In the genomic region with DNA sequence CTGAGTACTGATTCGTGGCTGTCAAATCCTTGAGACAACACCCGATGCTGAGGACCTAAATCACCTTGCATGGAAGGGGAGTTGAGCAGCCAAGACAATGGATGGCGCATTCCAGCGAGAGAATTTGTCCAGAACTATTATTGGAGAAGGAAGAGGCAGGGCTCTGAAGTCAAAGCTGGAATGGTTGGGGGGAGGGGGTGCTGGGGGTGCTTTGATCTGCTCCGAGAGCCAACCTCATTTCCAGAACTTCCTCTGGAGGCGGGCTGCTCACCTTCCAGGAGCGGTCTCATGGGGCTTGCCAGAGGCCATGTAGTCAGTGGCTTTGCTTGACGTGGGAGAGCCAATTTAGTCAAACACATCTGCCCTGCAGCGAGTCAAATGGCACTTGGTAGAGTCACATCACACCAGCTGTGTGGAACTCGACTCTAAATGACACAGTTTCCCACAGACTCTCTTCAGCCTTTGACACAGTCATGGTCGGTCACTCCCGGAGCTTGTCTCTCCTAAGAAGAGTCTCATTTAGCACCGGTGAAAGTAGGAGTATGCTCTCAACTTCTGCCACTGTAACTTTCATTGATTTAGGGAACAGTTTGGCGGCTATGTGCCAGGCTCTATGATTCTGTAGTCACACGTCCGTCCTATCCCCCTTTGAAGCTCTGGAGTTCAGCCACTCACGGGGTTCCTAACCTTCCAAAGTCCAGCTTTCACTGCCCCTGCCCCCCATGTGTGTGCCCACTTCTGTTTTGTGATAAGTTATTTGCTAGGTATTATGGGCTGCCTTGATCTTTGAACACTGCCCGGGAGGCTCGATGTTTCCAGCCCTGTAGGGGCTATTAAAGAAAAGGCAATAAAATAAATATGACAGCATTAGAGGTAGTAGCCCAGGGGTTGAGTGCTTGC, we compare ENCODE assay signal across 9 mouse cellular contexts. TPM values are rescaled to one million over a fixed set of nuclear protein-coding genes. Genes with fewer than 3 reads are reported as not detected.
DNase-seq lines count a peak whose midpoint lies in the region; ATAC-seq and TF ChIP-seq lines count a peak whose summit lies in the region.
"Had no signal": no experiment of that assay in that cellular context is flagged by ENCODE, and none has a peak within 500 bp of the region (broad histone marks: within the 10 kb centered on the region; RNA-seq: fewer than 3 reads in every experiment).

No protein-coding gene starts in this region.

- no peaks in the 10 kb centered on the region for H3K36me3 ChIP-seq in liver, embryonic 13.5 days
- H3K36me3 ChIP-seq: lung, embryonic 15.5 days had no signal

- no peak overlapping the region for H3K9ac ChIP-seq in liver, embryonic 13.5 days
- H3K9ac ChIP-seq: lung, embryonic 15.5 days had no signal

- TF ChIP-seq POLR2A in brain, embryonic 14.5 days (IDR thresholded peaks at IDR 0.05; ENCODE audit: borderline replicate concordance, extremely low read depth, insufficient read depth, insufficient read length, poor library complexity, severe bottlenecking) = no peak

- H3K4me1 ChIP-seq in liver, embryonic 13.5 days (replicated peaks) = no peaks in the 10 kb centered on the region
- H3K4me1 ChIP-seq: lung, embryonic 15.5 days had no signal

- peak overlapping the region; percentile 60 for H3K27ac ChIP-seq in liver, embryonic 13.5 days
- H3K27ac ChIP-seq: lung, embryonic 15.5 days had no signal

- ATAC-seq in liver, embryonic 13.5 days (ENCODE audit: low read depth) = peak; percentile 23; the same call in 1 of the 2 replicates

- peak; percentile 17 to 35 for DNase-seq in gastrocnemius, postnatal 36 days
- DNase-seq in gastrocnemius, postnatal 4 days (ENCODE audit: low spot score in 2 of 2) = no peak
- DNase-seq in brain, embryonic 14.5 days (ENCODE audit: low read depth) = peak; percentile 4
- DNase-seq in kidney, adult 8-10 months = peak; percentile 19 to 43
- DNase-seq in liver, embryonic 13.5 days = no peak
- no peak for DNase-seq in thymus, postnatal 14 days
- DNase-seq in testis, postnatal 14 days (ENCODE audit: low spot score) = no peak
- no peak for DNase-seq in left cerebral cortex, postnatal 4 days

- no peaks in the 10 kb centered on the region for H3K9me3 ChIP-seq in liver, embryonic 13.5 days (replicated peaks)
- H3K9me3 ChIP-seq: lung, embryonic 15.5 days had no signal

- no peak overlapping the region for H3K4me3 ChIP-seq in liver, embryonic 13.5 days (replicated peaks)
- H3K4me3 ChIP-seq: lung, embryonic 15.5 days had no signal

- intact Hi-C loops in gastrocnemius, postnatal 36 days (cut with DNase I) = no loop called here
- intact Hi-C loops in left cerebral cortex, postnatal 4 days (cut with DNase I) = no loop called here

- no peak overlapping the region for H3K4me2 ChIP-seq in liver, embryonic 13.5 days
- H3K4me2 ChIP-seq: lung, embryonic 15.5 days had no signal

- WGBS in liver, embryonic 13.5 days (ENCODE audit: insufficient replicate concordance) = 54% methylated on average over 19 of the region's 19 CpGs

- no peak for TF ChIP-seq CTCF in brain, embryonic 14.5 days (IDR thresholded peaks at IDR 0.05; ENCODE audit: borderline replicate concordance, extremely low read depth, insufficient read depth, insufficient read length)

- H3K27me3 ChIP-seq in liver, embryonic 13.5 days = no peaks in the 10 kb centered on the region
- H3K27me3 ChIP-seq: lung, embryonic 15.5 days had no signal

RNA-seq across cellular contexts. Expression of gene Flvcr2, which starts 38.8 kb away (rescaled TPM):
- total RNA-seq in gastrocnemius, postnatal 36 days (2021) = under 1 TPM; 0.33 to 0.69 TPM
- 1 to 10 TPM; 3.5 to 3.9 TPM for total RNA-seq in gastrocnemius, postnatal 4 days (2021)
- polyA plus RNA-seq in brain, embryonic 14.5 days (2012; rRNA removed) = 3.9 and 4.5 TPM in 2 replicates
- 3.8 and 5.4 TPM in 2 replicates for polyA plus RNA-seq in liver, embryonic 13.5 days (2015; fragmentation: Nextera tagmentation; extraction: Ambion mirVana)
- 1 to 10 TPM; 3.8 to 4.9 TPM for total RNA-seq in left cerebral cortex, postnatal 4 days (2021)

RNA-seq across cellular contexts. Expression of gene Erg28, which starts 39.2 kb away (rescaled TPM):
- total RNA-seq in gastrocnemius, postnatal 36 days (2021) = 1 to 10 TPM; 2.7 to 3.9 TPM
- total RNA-seq in gastrocnemius, postnatal 4 days (2021) = 10 to 100 TPM; 22.3 to 22.6 TPM
- polyA plus RNA-seq in brain, embryonic 14.5 days (2012; rRNA removed) = 53.8 and 71.7 TPM in 2 replicates
- 93.5 and 115 TPM in 2 replicates for polyA plus RNA-seq in liver, embryonic 13.5 days (2015; fragmentation: Nextera tagmentation; extraction: Ambion mirVana)
- total RNA-seq in left cerebral cortex, postnatal 4 days (2021) = 10 to 100 TPM; 77.3 to 83.7 TPM

RNA-seq across cellular contexts. Expression of gene Ttll5, which starts 39.3 kb away (rescaled TPM):
- total RNA-seq in gastrocnemius, postnatal 36 days (2021) = 1 to 10 TPM; 5.5 to 6.1 TPM
- total RNA-seq in gastrocnemius, postnatal 4 days (2021) = 10 to 100 TPM; 16.6 to 17.6 TPM
- polyA plus RNA-seq in brain, embryonic 14.5 days (2012; rRNA removed) = 19.7 and 22.2 TPM in 2 replicates
- polyA plus RNA-seq in liver, embryonic 13.5 days (2015; fragmentation: Nextera tagmentation; extraction: Ambion mirVana) = 5.0 and 6.4 TPM in 2 replicates
- 10 to 100 TPM; 30.4 to 36.7 TPM for total RNA-seq in left cerebral cortex, postnatal 4 days (2021)

Comparison
In these comparisons a context has a peak if more than half of its experiments do, and no peak if none do; other contexts are left out.
1. DNase-seq: peak in gastrocnemius, postnatal 36 days (2 of 2), brain, embryonic 14.5 days (single experiment) and kidney, adult 8-10 months (2 of 2); none in gastrocnemius, postnatal 4 days (0 of 2), liver, embryonic 13.5 days (single experiment), thymus, postnatal 14 days (single experiment), testis, postnatal 14 days (single experiment) and left cerebral cortex, postnatal 4 days (single experiment).
2. RNA of gene Erg28, which starts 39.2 kb away (total RNA-seq): 77.3 to 83.7 TPM in left cerebral cortex, postnatal 4 days and 22.3 to 22.6 TPM in gastrocnemius, postnatal 4 days; 2.7 to 3.9 TPM in gastrocnemius, postnatal 36 days; every median in the first group is over 4 times any median in the second.